ENCODE assay signal across 8 mouse cellular contexts in genomic region chr2:160646144-160646844, GRCm38 (mm10). TPM values are rescaled to one million over a fixed set of nuclear protein-coding genes. Genes with fewer than 3 reads are reported as not detected.
DNase-seq lines count a peak whose midpoint lies in the region; ATAC-seq and TF ChIP-seq lines count a peak whose summit lies in the region.

No protein-coding gene starts in this region.

- peak overlapping the region; percentile 95 for H3K4me3 ChIP-seq in G1E (ENCODE audit: low read depth, low read length)
- H3K4me3 ChIP-seq in brown adipose tissue, adult 24 weeks (ENCODE audit: insufficient read depth, low read depth, low read length): peak overlapping the region; percentile 92
- H3K4me3 ChIP-seq in forebrain, embryonic 14.5 days (ENCODE audit: low read depth, low read length): peak overlapping the region; percentile 100
- peak overlapping the region; percentile 99 for H3K4me3 ChIP-seq in hindbrain, embryonic 11.5 days (ENCODE audit: low read depth, low read length)
- H3K4me3 ChIP-seq in left cerebral cortex, adult 2 months: peak overlapping the region; percentile 99

- no peak for ATAC-seq in G1E (ENCODE audit: extremely low read depth, insufficient number of reproducible peaks, low FRiP score, poor library complexity, severe bottlenecking)
- peak; percentile 51 for ATAC-seq in forebrain, embryonic 14.5 days
- ATAC-seq in hindbrain, embryonic 11.5 days (ENCODE audit: low FRiP score): peak; percentile 73; the same call in 1 of the 2 replicates

- H3K36me3 ChIP-seq in G1E (replicated peaks): peaks cover 9% of the 10 kb centered on the region
- H3K36me3 ChIP-seq in forebrain, embryonic 14.5 days (ENCODE audit: control insufficient read depth, insufficient read depth, low read length): no peaks in the 10 kb centered on the region
- no peaks in the 10 kb centered on the region for H3K36me3 ChIP-seq in hindbrain, embryonic 11.5 days (ENCODE audit: control insufficient read depth, insufficient read depth, low read length)

- peak; percentile 54 for DNase-seq in G1E (ENCODE audit: low spot score)
- peak; percentile 47 for DNase-seq in forebrain, embryonic 14.5 days (ENCODE audit: low spot score)
- peak; percentile 74 for DNase-seq in hindbrain, embryonic 11.5 days (ENCODE audit: low spot score)
- peak; percentile 38 to 41 for DNase-seq in left cerebral cortex, adult 2 months (ENCODE audit: extremely low spot score in 1 of 2, low spot score in 2 of 2)
- peak; percentile 64 to 69 for DNase-seq in lung, postnatal 4 days
- DNase-seq in retina, postnatal 7 days (ENCODE audit: low read depth, low spot score): peak; percentile 23
- DNase-seq in urinary bladder, postnatal 10 days (ENCODE audit: low spot score): peak; percentile 26

- peak overlapping the region; percentile 94 for H3K4me2 ChIP-seq in forebrain, embryonic 14.5 days (ENCODE audit: low read length)
- peak overlapping the region; percentile 35 for H3K4me2 ChIP-seq in hindbrain, embryonic 11.5 days (replicated peaks; ENCODE audit: low read depth, low read length)

- H3K27ac ChIP-seq in brown adipose tissue, adult 24 weeks (replicated peaks; ENCODE audit: low read depth, low read length): peak overlapping the region; percentile 92
- peak overlapping the region; percentile 99 for H3K27ac ChIP-seq in forebrain, embryonic 14.5 days (ENCODE audit: low read depth, low read length)
- peak overlapping the region; percentile 98 for H3K27ac ChIP-seq in hindbrain, embryonic 11.5 days (ENCODE audit: low read depth, low read length)
- H3K27ac ChIP-seq in left cerebral cortex, adult 2 months: peak overlapping the region; percentile 98

- H3K9me3 ChIP-seq in G1E (replicated peaks): no peaks in the 10 kb centered on the region
- no peaks in the 10 kb centered on the region for H3K9me3 ChIP-seq in forebrain, embryonic 14.5 days (replicated peaks; ENCODE audit: control insufficient read depth, low read length)
- no peaks in the 10 kb centered on the region for H3K9me3 ChIP-seq in hindbrain, embryonic 11.5 days (ENCODE audit: control insufficient read depth, low read length)

- H3K4me1 ChIP-seq in G1E (ENCODE audit: insufficient read depth, low read depth, low read length): peaks cover 27% of the 10 kb centered on the region
- peaks cover 4% of the 10 kb centered on the region for H3K4me1 ChIP-seq in brown adipose tissue, adult 24 weeks (ENCODE audit: control insufficient read depth, insufficient read depth, insufficient read length, low read length)
- peaks cover 17% of the 10 kb centered on the region for H3K4me1 ChIP-seq in forebrain, embryonic 14.5 days (ENCODE audit: control insufficient read depth, insufficient read depth, low read length)
- H3K4me1 ChIP-seq in hindbrain, embryonic 11.5 days (replicated peaks; ENCODE audit: control insufficient read depth, insufficient read depth, low read length): no peaks in the 10 kb centered on the region

- WGBS in forebrain, embryonic 14.5 days: under 1% methylated on average over 62 of the region's 76 CpGs
- under 1% methylated on average over 56 of the region's 76 CpGs for WGBS in hindbrain, embryonic 11.5 days

- peak overlapping the region; percentile 100 for H3K9ac ChIP-seq in forebrain, embryonic 14.5 days (ENCODE audit: low read length)
- peak overlapping the region; percentile 100 for H3K9ac ChIP-seq in hindbrain, embryonic 11.5 days (ENCODE audit: low read depth, low read length)

- intact Hi-C loops in left cerebral cortex, adult 2 months (cut with DNase I): loop anchor here (5.0 kb wide), 1 partner anchor 226 kb away; the partner anchor contains the start of gene Zhx3

- H3K27me3 ChIP-seq in G1E (ENCODE audit: insufficient read depth, low read length): no peaks in the 10 kb centered on the region
- H3K27me3 ChIP-seq in forebrain, embryonic 14.5 days (replicated peaks; ENCODE audit: control insufficient read depth, insufficient read depth, low read length): no peaks in the 10 kb centered on the region
- H3K27me3 ChIP-seq in hindbrain, embryonic 11.5 days (ENCODE audit: control insufficient read depth, insufficient read depth, low read length): no peaks in the 10 kb centered on the region

- no peak for TF ChIP-seq CTCF in G1E (IDR thresholded peaks at IDR 0.05; ENCODE audit: low read depth, low read length)
- no peak for TF ChIP-seq CTCF in left cerebral cortex, adult 2 months (IDR thresholded peaks at IDR 0.05)

RNA-seq across cellular contexts. Expression of gene Top1, which starts 0.6 kb away (rescaled TPM):
- total RNA-seq in G1E (2014; fragmentation: Nextera tagmentation) (184 and 198 TPM in 2 replicates), G1E (2017) (114 and 136 TPM in 2 replicates)
- polyA plus RNA-seq in G1E (2012): 95.8 and 113 TPM in 2 replicates
- 32.9 and 44.3 TPM in 2 replicates for polyA plus RNA-seq in brown adipose tissue, adult 24 weeks (2012; ENCODE audit: insufficient read depth, insufficient read length, missing spikeins)
- 84.0 and 85.1 TPM in 2 replicates for polyA plus RNA-seq in forebrain, embryonic 14.5 days (2014; fragmentation: Nextera tagmentation; extraction: Ambion mirVana)
- 106 and 123 TPM in 2 replicates for polyA plus RNA-seq in hindbrain, embryonic 11.5 days (2014; fragmentation: Nextera tagmentation; extraction: Ambion mirVana)
- 10 to 100 TPM; 80.4 to 85.3 TPM for total RNA-seq in left cerebral cortex, adult 2 months (2021)

Comparison
In these comparisons a context has a peak if more than half of its experiments do, and no peak if none do; other contexts are left out.
1. DNase-seq: peak in every context shown above with its lines; median percentile 74 in hindbrain, embryonic 11.5 days; 66 in lung, postnatal 4 days; 54 in G1E; 47 in forebrain, embryonic 14.5 days; 40 in left cerebral cortex, adult 2 months; 26 in urinary bladder, postnatal 10 days; 23 in retina, postnatal 7 days.